Mouse (Mus musculus) mature B cell (primary cell): ENCODE data around the gene Ltbp1.

Experiments used
- in situ Hi-C: fragments of 300-500 bp; cut with MboI; formaldehyde crosslinking; loops from 2 replicates; pipeline ENCODE4 v1.14.3; 2019

Gene Ltbp1

GRCm38 (mm10) chr17:75300908-75301307 is 295.5 kb downstream of the Ltbp1 start:
- in situ Hi-C loops: no loop called here

- in situ Hi-C loops: no loop called here
Measured at GRCm38 (mm10) chr17:75304807-75305420, 299.5 kb downstream of the Ltbp1 start.

- in situ Hi-C loops: no loop called here
Measured at GRCm38 (mm10) chr17:75305714-75306113, 300.3 kb downstream of the Ltbp1 start.

- in situ Hi-C loops: no loop called here
Measured at GRCm38 (mm10) chr17:75307070-75308011, 302.0 kb downstream of the Ltbp1 start.

- in situ Hi-C loops: no loop called here
Measured at GRCm38 (mm10) chr17:75317106-75317505, 311.7 kb downstream of the Ltbp1 start.

- in situ Hi-C loops: no loop called here
Measured at GRCm38 (mm10) chr17:75323229-75323628, 317.9 kb downstream of the Ltbp1 start.

GRCm38 (mm10) chr17:75323766-75324165 is 318.4 kb downstream of the Ltbp1 start:
- in situ Hi-C loops: no loop called here

GRCm38 (mm10) chr17:75328102-75328639 is 322.8 kb downstream of the Ltbp1 start:
- in situ Hi-C loops: no loop called here

GRCm38 (mm10) chr17:75330366-75330765 is 325.0 kb downstream of the Ltbp1 start:
- in situ Hi-C loops: no loop called here

- in situ Hi-C loops: no loop called here
Measured at GRCm38 (mm10) chr17:75331421-75331951, 326.1 kb downstream of the Ltbp1 start.

- in situ Hi-C loops: no loop called here
Measured at GRCm38 (mm10) chr17:75332289-75332688, 326.9 kb downstream of the Ltbp1 start.

- in situ Hi-C loops: no loop called here
Measured at GRCm38 (mm10) chr17:75333011-75333410, 327.6 kb downstream of the Ltbp1 start.

- in situ Hi-C loops: no loop called here
Measured at GRCm38 (mm10) chr17:75333759-75334158, 328.4 kb downstream of the Ltbp1 start.

GRCm38 (mm10) chr17:75335649-75336048 is 330.3 kb downstream of the Ltbp1 start:
- in situ Hi-C loops: no loop called here

GRCm38 (mm10) chr17:75341227-75341626 is 335.9 kb downstream of the Ltbp1 start:
- in situ Hi-C loops: no loop called here

GRCm38 (mm10) chr17:75345116-75345515 is 339.7 kb downstream of the Ltbp1 start:
- in situ Hi-C loops: no loop called here

- in situ Hi-C loops: no loop called here
Measured at GRCm38 (mm10) chr17:75347414-75347813, 342.0 kb downstream of the Ltbp1 start.

GRCm38 (mm10) chr17:75349109-75349508 is 343.7 kb downstream of the Ltbp1 start:
- in situ Hi-C loops: no loop called here

GRCm38 (mm10) chr17:75349602-75350001 is 344.2 kb downstream of the Ltbp1 start:
- in situ Hi-C loops: no loop called here

- in situ Hi-C loops: no loop called here
Measured at GRCm38 (mm10) chr17:75353323-75353722, 348.0 kb downstream of the Ltbp1 start.

GRCm38 (mm10) chr17:75355431-75355830 is 350.1 kb downstream of the Ltbp1 start:
- in situ Hi-C loops: no loop called here

GRCm38 (mm10) chr17:75360111-75360510 is 354.7 kb downstream of the Ltbp1 start:
- in situ Hi-C loops: no loop called here

GRCm38 (mm10) chr17:75366332-75366731 is 361.0 kb downstream of the Ltbp1 start:
- in situ Hi-C loops: no loop called here
